Mouse (Mus musculus) Patski (cell line): ENCODE results near the gene March2. TPM values are rescaled to one million over a fixed set of nuclear protein-coding genes. Genes with fewer than 3 reads are reported as not detected.

Experiments used
- ATAC-seq: fragments of 100-300 bp; one replicate; pipeline ENCODE4 v1.8.0; 2021
- CTCF ChIA-PET: fragments of 350-600 bp; sonication (Branson Sonifier 250); formaldehyde crosslinking; loops from one replicate; lab custom pipeline; 2022; ENCODE audit warnings: inconsistent platforms; lab: Charles Lee
- POLR2A ChIA-PET: fragments of 350-600 bp; sonication (Branson Sonifier 250); formaldehyde crosslinking; loops from one replicate; lab custom pipeline; 2022; ENCODE audit warnings: antibody characterized with exemption, inconsistent platforms; lab: Charles Lee
- DNase-seq: peaks from one replicate; pipeline ENCODE4 v3.0.0-alpha.2; 2011; ENCODE audit warnings: low read depth, low spot score
- H3K27me3 ChIP-seq: fragments of 371-371 bp; one replicate; pipeline ENCODE4 v1.5.1; 2021
- CTCF ChIP-seq: fragments of 100-300 bp; IDR thresholded peaks from one replicate; pipeline ENCODE4 v1.5.1; 2021
- in situ Hi-C: fragments of 300-500 bp; cut with MboI; formaldehyde crosslinking; loops from 3 replicates; pipeline ENCODE4 v1.11.1; 2018; ENCODE audit warnings: low pct_unique_long_range_greater_than_20kb, mixed read lengths
- polyA plus RNA-seq: library from polyadenylated mRNA; unstranded; gene quantifications from one replicate; pipeline ENCODE4 v1.2.3, GENCODE M21; 2021

Gene March2
- polyA plus RNA-seq, 1 experiment from 2014 or later: 77.2 TPM

DNA sequence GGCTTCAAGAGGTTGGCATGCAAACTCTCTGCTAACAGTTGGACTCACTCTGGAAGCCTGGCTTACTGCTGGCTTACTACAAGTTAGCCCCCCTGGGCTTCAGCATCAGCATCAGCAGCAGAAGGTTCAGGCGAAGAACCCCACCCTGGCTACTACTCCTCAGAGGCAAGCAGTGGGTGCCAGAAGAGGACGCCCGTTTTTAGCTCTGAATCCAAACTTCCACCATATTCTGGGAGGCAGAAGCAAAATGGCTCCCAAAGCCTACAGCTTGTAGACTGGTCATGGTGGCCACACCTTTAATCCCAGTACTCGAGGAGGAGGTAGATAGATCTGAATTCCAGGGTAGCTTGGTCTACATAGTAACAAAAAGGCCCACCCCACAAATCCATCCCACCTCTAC lies 74.4 kb downstream of the March2 start:
- DNase-seq (no peak), ATAC-seq (no peak)
- H3K27me3 ChIP-seq: no peaks in the 10 kb centered on the region
- TF ChIP-seq CTCF: no peak
- CTCF ChIA-PET: interaction anchor here (0.7 kb wide), 1 partner anchor 28 kb away, joined by 4 read pairs; no protein-coding TSS in a partner anchor
- in situ Hi-C loops: no loop called here
- POLR2A ChIA-PET: interaction anchor here (0.9 to 1.7 kb wide), 2 partner anchors 8 to 25 kb away, joined by 3 to 4 read pairs; no protein-coding TSS in a partner anchor

- TF ChIP-seq CTCF: no peak
- DNase-seq (no peak), ATAC-seq (no peak)
- CTCF ChIA-PET: no interaction called here
- POLR2A ChIA-PET: interaction anchor here (0.9 kb wide), 1 partner anchor 9 kb away, joined by 3 read pairs; no protein-coding TSS in a partner anchor
- H3K27me3 ChIP-seq: no peaks in the 10 kb centered on the region
- in situ Hi-C loops: no loop called here
Observed at GRCm38 (mm10) chr17:33639743-33640142, 78.7 kb downstream of the March2 start.

DNA sequence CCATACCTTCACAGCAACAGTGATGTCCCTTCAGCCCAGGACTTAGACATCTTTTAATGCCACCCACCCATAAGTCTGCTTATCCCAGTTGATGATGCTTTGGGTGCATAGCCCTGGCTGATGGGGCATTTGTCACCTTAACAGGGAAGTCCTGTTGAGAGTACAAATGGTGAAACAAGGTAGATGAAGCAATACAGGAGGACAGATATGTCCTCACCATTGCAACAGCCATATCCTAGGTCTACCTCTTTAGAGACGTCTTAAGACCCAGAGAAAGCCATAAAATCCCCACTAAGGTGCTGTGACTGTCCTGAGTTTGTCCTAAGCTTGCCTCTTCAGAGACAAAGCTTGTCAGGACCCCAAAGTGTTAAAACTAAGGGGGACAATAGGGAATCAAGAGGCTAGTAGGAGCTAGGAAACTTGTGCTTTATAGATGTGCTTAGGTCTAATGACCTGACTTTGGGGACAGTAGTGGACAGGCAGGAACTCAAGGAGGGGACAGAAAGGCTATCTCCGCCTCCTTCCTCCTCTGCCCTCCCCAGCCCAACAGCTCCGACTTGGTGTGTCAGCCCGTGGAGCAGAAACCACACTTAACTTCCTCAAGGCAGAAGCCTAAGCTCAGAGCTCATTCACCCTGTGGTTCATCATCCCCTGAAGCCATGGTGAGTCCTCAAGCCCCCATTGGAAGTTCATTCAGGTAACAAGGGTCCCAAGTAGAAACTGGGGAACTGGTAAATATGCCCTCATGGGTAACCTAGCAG lies 80.8 kb downstream of the March2 start, which contains the start of gene Pram1:
TSS of gene Pram1 (plus strand) at position 541 of the 761 bp plus-strand sequence.
- no peak for ATAC-seq
- ChIA-PET CTCF (interaction anchor here (1.4 kb wide), 1 partner anchor 9 kb away, joined by 4 read pairs; the partner anchor contains the start of gene Zfp414), POLR2A (no interaction called here)
- in situ Hi-C loops: no loop called here
- DNase-seq: no peak
- H3K27me3 ChIP-seq: no peaks in the 10 kb centered on the region
- no peak for TF ChIP-seq CTCF

GRCm38 (mm10) chr17:33637038-33637437 lies 81.4 kb downstream of the March2 start:
- no peaks in the 10 kb centered on the region for H3K27me3 ChIP-seq
- DNase-seq: no peak
- CTCF ChIA-PET: interaction anchor here (1.4 kb wide), 1 partner anchor 8 kb away, joined by 4 read pairs; the partner anchor contains the start of gene Zfp414
- ATAC-seq: no peak
- no peak for TF ChIP-seq CTCF
- POLR2A ChIA-PET: no interaction called here
- in situ Hi-C loops: no loop called here

Other genes with a start within 250 kb of the March2 start
- 15.4 TPM for gene Adamts10, start 194.5 kb downstream of the March2 start, polyA plus RNA-seq
- gene Myo1f, start 163.0 kb downstream of the March2 start, polyA plus RNA-seq: not detected
- 33.0 TPM for gene Zfp414, start 89.6 kb downstream of the March2 start, polyA plus RNA-seq
- 0.56 TPM for gene Pram1, start 80.6 kb downstream of the March2 start, polyA plus RNA-seq
- gene Hnrnpm, start 31.8 kb downstream of the March2 start, polyA plus RNA-seq: 248 TPM
- gene Rab11b, start 41.9 kb upstream of the March2 start, polyA plus RNA-seq: 222 TPM
- 1.8 TPM for gene Angptl4, start 63.2 kb upstream of the March2 start, polyA plus RNA-seq
- gene Kank3, start 91.8 kb upstream of the March2 start, polyA plus RNA-seq: 4.1 TPM
- gene Rps28, start 105.9 kb upstream of the March2 start, polyA plus RNA-seq: 1,207 TPM
- 361 TPM for gene Ndufa7, start 105.9 kb upstream of the March2 start, polyA plus RNA-seq
- gene Cd320, start 124.4 kb upstream of the March2 start, polyA plus RNA-seq: 43.1 TPM
- gene Gm7029, start 155.2 kb upstream of the March2 start, polyA plus RNA-seq: not detected
- gene Kifc1, start 172.0 kb upstream of the March2 start, polyA plus RNA-seq: 54.0 TPM
- not detected for gene Platr17, start 186.5 kb upstream of the March2 start, polyA plus RNA-seq
- 37.4 TPM for gene Daxx, start 190.7 kb upstream of the March2 start, polyA plus RNA-seq
- 155 TPM for gene Tapbp, start 197.2 kb upstream of the March2 start, polyA plus RNA-seq
- gene Zbtb22, start 197.2 kb upstream of the March2 start, polyA plus RNA-seq: 30.7 TPM
- 59.6 TPM for gene Rgl2, start 210.9 kb upstream of the March2 start, polyA plus RNA-seq
- 115 TPM for gene Pfdn6, start 221.7 kb upstream of the March2 start, polyA plus RNA-seq
- gene Wdr46, start 222.0 kb upstream of the March2 start, polyA plus RNA-seq: 35.8 TPM
- gene B3galt4, start 232.8 kb upstream of the March2 start, polyA plus RNA-seq: 2.8 TPM
- gene Vps52, start 237.1 kb upstream of the March2 start, polyA plus RNA-seq: 56.9 TPM
- gene Rps18, start 237.3 kb upstream of the March2 start, polyA plus RNA-seq: 1,854 TPM